24 mouse cellular contexts compared by ENCODE assay signal in genomic region chr9:55360372-55360771, GRCm38 (mm10). TPM values are rescaled to one million over a fixed set of nuclear protein-coding genes. Genes with fewer than 3 reads are reported as not detected.
"Had no signal": no experiment of that assay in that cellular context is flagged by ENCODE, and none has a peak within 500 bp of the region (broad histone marks: within the 10 kb centered on the region; RNA-seq: fewer than 3 reads in every experiment).

No protein-coding gene starts in this region.

- H3K4me1 ChIP-seq: heart, embryonic 12.5 days; intestine, embryonic 15.5 days; limb, embryonic 12.5 days; liver, embryonic 13.5 days; liver, embryonic 15.5 days had no signal

- H3K27ac ChIP-seq: heart, adult 2 months; heart, embryonic 10.5 days; hindbrain, embryonic 10.5 days; hindbrain, embryonic 12.5 days; hindbrain, embryonic 14.5 days; intestine, embryonic 15.5 days; layer of hippocampus, adult 2 months; left cerebral cortex, adult 2 months; limb, embryonic 10.5 days; limb, embryonic 12.5 days; liver, embryonic 13.5 days; liver, embryonic 15.5 days had no signal

- DNase-seq: gastrocnemius, postnatal 25 days; heart, postnatal 4 days; kidney, adult 18-20 months; kidney, adult 8-10 months; kidney, postnatal 10 days; kidney, postnatal 25 days; liver; liver, embryonic 13.5 days had no signal

- H3K27me3 ChIP-seq: heart, embryonic 12.5 days; hindbrain, embryonic 12.5 days; intestine, embryonic 15.5 days; limb, embryonic 12.5 days; liver, embryonic 13.5 days; liver, embryonic 15.5 days had no signal

- H3K4me3 ChIP-seq: heart, adult 2 months; heart, embryonic 10.5 days; heart, embryonic 12.5 days; hindbrain, embryonic 10.5 days; hindbrain, embryonic 12.5 days; intestine, embryonic 15.5 days; layer of hippocampus, adult 2 months; left cerebral cortex, adult 2 months; limb, embryonic 10.5 days; limb, embryonic 12.5 days; liver, embryonic 13.5 days; liver, embryonic 15.5 days had no signal

RNA-seq across cellular contexts. Expression of gene Tmem266, which starts 33.7 kb away (rescaled TPM):
- total RNA-seq: granulocyte monocyte progenitor cell, adult 5-6 weeks had no signal
- polyA plus RNA-seq: heart, embryonic 14.5 days; inflammation-experienced regulatory T-cells, adult 6 months; liver, embryonic 11.5 days; liver, embryonic 13.5 days; liver, embryonic 15.5 days had no signal
